Mouse (Mus musculus) G1E (cell line): Measurements from ENCODE around the gene S100a9.

Experiments
- CTCF ChIP-seq: IDR thresholded peaks from 2 replicates; pipeline ENCODE4 v1.5.1; 2012; ENCODE audit warnings: low read depth, low read length, inconsistent platforms, mixed read lengths
- GATA1 ChIP-seq: IDR thresholded peaks from 2 replicates; pipeline ENCODE4 v1.6.1; 2012; ENCODE audit warnings: borderline replicate concordance, low read length, inconsistent platforms, mixed read lengths
- GATA2 ChIP-seq: IDR thresholded peaks from 2 replicates; pipeline ENCODE4 v1.6.1; 2012; ENCODE audit warnings: low read depth, low read length, inconsistent platforms, borderline replicate concordance
- POLR2AphosphoS5 ChIP-seq: IDR thresholded peaks from 2 replicates; pipeline ENCODE4 v1.6.1; 2012; ENCODE audit warnings: low read depth, low read length, inconsistent platforms; ENCODE audit not compliant: insufficient replicate concordance
- TAL1 ChIP-seq: conservative IDR thresholded peaks from 2 replicates; pipeline ENCODE4 v1.6.1; 2012; ENCODE audit warnings: low read depth, low read length, inconsistent platforms, mixed read lengths

- no peak for TF ChIP-seq CTCF
- no peak for TF ChIP-seq GATA1
- no peak for TF ChIP-seq GATA2
- TF ChIP-seq POLR2AphosphoS5 = no peak
- no peak for TF ChIP-seq TAL1
Measured at GRCm38 (mm10) chr3:90686835-90687234, 8.7 kb downstream of the S100a9 start.
